Mouse (Mus musculus) forelimb bud, embryonic 11.5 days (tissue): ENCODE results near the gene Olfr808.

Source experiments
- DNase-seq: peaks from one replicate; pipeline ENCODE4 v3.0.0-alpha.2; 2012; ENCODE audit warnings: low read depth, low spot score

The Olfr808 gene

GRCm38 (mm10) chr10:129765182-129765581 lies at the start of gene Olfr808:
Gene Olfr808, plus strand, starts transcription at chr10:129765482.
- DNase-seq = no peak

GRCm38 (mm10) chr10:129729275-129729674 lies 36.0 kb upstream of the Olfr808 start, which contains the start of gene Olfr805:
Gene Olfr805, minus strand, starts transcription at chr10:129729375.
- DNase-seq = no peak

- DNase-seq = no peak
These were observed 23.5 kb upstream of the Olfr808 start, which contains the start of gene Olfr806 for GRCm38 (mm10) chr10:129741821-129742220. Gene Olfr806, minus strand, starts transcription at chr10:129741921.

- no peak for DNase-seq
These were observed 7.6 kb upstream of the Olfr808 start, which contains the start of gene Olfr807 for GRCm38 (mm10) chr10:129757693-129758092. Gene Olfr807, minus strand, starts transcription at chr10:129757793.

GRCm38 (mm10) chr10:129774338-129774737 lies 9.1 kb downstream of the Olfr808 start, which contains the start of gene Olfr809:
Gene Olfr809, plus strand, starts transcription at chr10:129774638.
- no peak for DNase-seq

- no peak for DNase-seq
These were observed 12.8 kb downstream of the Olfr808 start for GRCm38 (mm10) chr10:129778123-129778522.

- no peak for DNase-seq
These were observed 29.5 kb downstream of the Olfr808 start, which contains the start of gene Olfr810 for GRCm38 (mm10) chr10:129794817-129795216. Gene Olfr810, minus strand, starts transcription at chr10:129794917.

GRCm38 (mm10) chr10:129804296-129804695 lies 39.0 kb downstream of the Olfr808 start, which contains the start of gene Olfr811:
Gene Olfr811, minus strand, starts transcription at chr10:129804396.
- no peak for DNase-seq
